In the genomic region with DNA sequence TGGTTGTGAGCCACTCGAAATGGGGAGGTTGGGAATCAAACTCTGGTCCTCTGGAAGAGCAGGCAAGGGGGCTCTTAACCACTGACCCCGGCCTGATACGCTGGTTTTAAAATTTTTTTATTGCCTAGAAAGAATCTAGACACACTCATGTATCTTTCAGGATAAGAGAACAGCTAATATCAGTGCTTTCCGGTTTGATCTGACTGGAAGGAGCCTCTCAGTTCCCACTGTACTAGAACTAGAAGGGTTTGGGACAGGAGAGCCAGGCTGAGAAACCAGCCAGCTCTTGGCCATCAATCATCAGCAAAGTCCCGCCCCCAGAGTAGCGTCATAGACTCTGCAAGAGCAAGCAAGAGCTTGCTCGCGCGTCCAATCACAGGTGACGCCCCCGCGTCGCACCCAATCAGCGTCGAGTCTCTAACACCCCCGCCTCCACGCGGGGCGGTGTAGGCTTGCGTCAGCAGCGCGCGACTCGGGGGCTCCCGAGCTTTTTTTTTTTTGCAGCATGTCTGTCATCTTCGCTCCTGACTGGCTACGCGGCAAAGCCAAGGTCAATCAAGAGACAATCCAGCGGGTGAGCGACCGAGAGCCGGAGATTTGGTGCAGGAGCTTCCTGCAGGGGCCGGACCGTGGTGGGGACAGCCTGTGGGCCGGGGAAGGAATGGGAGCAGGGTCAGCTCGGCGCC, we compare ENCODE assay signal across 7 mouse cellular contexts. TPM values are rescaled to one million over a fixed set of nuclear protein-coding genes. Genes with fewer than 3 reads are reported as not detected.
DNase-seq lines count a peak whose midpoint lies in the region; ATAC-seq lines count a peak whose summit lies in the region.

A gene (plus strand): TSS at position 432 of the 686 bp plus-strand sequence.

- intact Hi-C loops in gastrocnemius, postnatal 36 days (cut with DNase I), result no loop called here
- intact Hi-C loops in left cerebral cortex, postnatal 25 days (cut with DNase I), result no loop called here

- peak; percentile 99 for ATAC-seq in intestine, embryonic 15.5 days

- H3K4me2 ChIP-seq in intestine, embryonic 15.5 days (replicated peaks), result peak within 1 kb of the TSS; percentile 68

- H3K4me3 ChIP-seq in intestine, embryonic 15.5 days (replicated peaks), result peak within 1 kb of the TSS; percentile 82
- H3K4me3 ChIP-seq in midbrain, embryonic 10.5 days, result peak within 1 kb of the TSS; percentile 96

- no peaks in the 10 kb centered on the region for H3K27me3 ChIP-seq in intestine, embryonic 15.5 days (replicated peaks)
- peaks cover 19% of the 10 kb centered on the region; the same call in 1 of the 2 replicates for H3K27me3 ChIP-seq in midbrain, embryonic 10.5 days (ENCODE audit: low read depth, poor library complexity, severe bottlenecking)

- H3K9me3 ChIP-seq in intestine, embryonic 15.5 days, result no peaks in the 10 kb centered on the region
- H3K9me3 ChIP-seq in midbrain, embryonic 10.5 days (replicated peaks), result no peaks in the 10 kb centered on the region

- peak within 1 kb of the TSS; percentile 97 for H3K27ac ChIP-seq in intestine, embryonic 15.5 days
- peak within 1 kb of the TSS; percentile 91 for H3K27ac ChIP-seq in midbrain, embryonic 10.5 days (replicated peaks)

- peak; percentile 98 for DNase-seq in adrenal gland, adult 2 months
- DNase-seq in embryo, embryonic 11.5 days (ENCODE audit: low read depth, low spot score), result peak; percentile 100
- DNase-seq in gastrocnemius, postnatal 36 days, result peak; percentile 98 to 99
- DNase-seq in left cerebral cortex, postnatal 25 days (ENCODE audit: low spot score in 2 of 2), result peak; percentile 97 to 99
- DNase-seq in midbrain, embryonic 10.5 days (ENCODE audit: low spot score), result peak; percentile 98
- peak; percentile 95 for DNase-seq in right cerebral cortex, postnatal 4 days

- 0 out of 2 replicates have a peak, but pooled peaks cover 4% of the 10 kb centered on the region for H3K36me3 ChIP-seq in intestine, embryonic 15.5 days
- peaks cover 17% of the 10 kb centered on the region for H3K36me3 ChIP-seq in midbrain, embryonic 10.5 days

- peaks cover 11% of the 10 kb centered on the region; the same call in 1 of the 2 replicates for H3K4me1 ChIP-seq in intestine, embryonic 15.5 days (replicated peaks)
- H3K4me1 ChIP-seq in midbrain, embryonic 10.5 days, result peaks cover 26% of the 10 kb centered on the region

- H3K9ac ChIP-seq in intestine, embryonic 15.5 days, result peak within 1 kb of the TSS; percentile 85

- WGBS in intestine, embryonic 15.5 days, result 4% methylated on average over 37 of the region's 37 CpGs
- WGBS in midbrain, embryonic 10.5 days, result 6% methylated on average over 37 of the region's 37 CpGs

RNA-seq across cellular contexts. Expression of the gene that starts here (rescaled TPM):
- 10 to 100 TPM; 45.8 to 47.7 TPM for total RNA-seq in adrenal gland, adult 2 months (2021)
- 18.6 and 20.3 TPM in 2 replicates for polyA plus RNA-seq in adrenal gland, adult 2 months (2012; rRNA removed)
- 100 to 1,000 TPM in 1 of 2 experiments, 10 to 100 TPM in 1; 95.2 to 104 TPM for total RNA-seq in gastrocnemius, postnatal 36 days (2021)
- polyA plus RNA-seq in intestine, embryonic 15.5 days (2015; fragmentation: Nextera tagmentation; extraction: Ambion mirVana), result 141 and 147 TPM in 2 replicates
- 10 to 100 TPM; 79.0 to 92.0 TPM for total RNA-seq in left cerebral cortex, postnatal 25 days (2021)
- polyA plus RNA-seq in midbrain, embryonic 10.5 days (2016; fragmentation: Nextera tagmentation; extraction: Ambion mirVana), result 91.8 and 103 TPM in 2 replicates

Comparison
In these comparisons a context has a peak if more than half of its experiments do, and no peak if none do; other contexts are left out.
1. Peak in every context shown above with its lines: DNase-seq, ATAC-seq, H3K4me3 ChIP-seq and H3K27ac ChIP-seq.